Mouse (Mus musculus) myocyte (in vitro differentiated cells): ENCODE results near the gene Lrsam1. TPM values are rescaled to one million over a fixed set of nuclear protein-coding genes. Genes with fewer than 3 reads are reported as not detected.

Source experiments
- H3K27me3 ChIP-seq: one replicate; pipeline ENCODE4 v1.6.1; 2011; ENCODE audit not compliant: control insufficient read depth, insufficient read depth, insufficient read length
- H3K36me3 ChIP-seq: one replicate; pipeline ENCODE4 v1.6.1; 2011; ENCODE audit not compliant: control insufficient read depth, insufficient read depth
- H3K4me2 ChIP-seq: one replicate; pipeline ENCODE4 v1.6.1; 2011; ENCODE audit warnings: low read depth, control low read depth
- H3K4me3 ChIP-seq: one replicate; pipeline ENCODE4 v1.5.1; 2011; ENCODE audit warnings: mild to moderate bottlenecking, control low read depth, moderate library complexity
- H3K79me2 ChIP-seq: one replicate; pipeline ENCODE4 v1.6.1; 2011; ENCODE audit not compliant: control insufficient read depth, insufficient read depth
- H3ac ChIP-seq: one replicate; pipeline ENCODE4 v1.6.1; 2011; ENCODE audit not compliant: control insufficient read depth, insufficient read length
- CEBPB ChIP-seq: IDR thresholded peaks from 2 replicates; pipeline ENCODE4 v1.6.1; 2011; ENCODE audit warnings: mild to moderate bottlenecking, moderate library complexity; ENCODE audit not compliant: poor library complexity, insufficient read depth, severe bottlenecking
- E2F4 ChIP-seq: IDR thresholded peaks from one replicate; pipeline ENCODE4 v1.6.1; 2011; ENCODE audit warnings: mild to moderate bottlenecking, control low read depth, moderate library complexity; ENCODE audit not compliant: insufficient read depth
- MAX ChIP-seq: IDR thresholded peaks from one replicate; pipeline ENCODE4 v1.6.1; 2011; ENCODE audit warnings: low read depth, mild to moderate bottlenecking, control low read depth
- MYOD1 ChIP-seq, 3 experiments: IDR thresholded peaks; one replicate each; pipeline ENCODE4 v1.6.1; 2011; ENCODE audit warnings: control low read depth in 2 of 3, low read depth in 2 of 3, mild to moderate bottlenecking in 2 of 3, moderate library complexity in 1 of 3; ENCODE audit not compliant: insufficient read length in 2 of 3, control insufficient read depth in 1 of 3
- MYOG ChIP-seq, 3 experiments: IDR thresholded peaks; one replicate each; pipeline ENCODE4 v1.6.1; 2011; ENCODE audit warnings: control low read depth in 2 of 3, low read depth in 2 of 3, mild to moderate bottlenecking in 2 of 3; ENCODE audit not compliant: insufficient read length in 2 of 3, control insufficient read depth in 1 of 3, insufficient read depth in 1 of 3
- POLR2A ChIP-seq: IDR thresholded peaks from one replicate; pipeline ENCODE4 v1.6.1; 2011; ENCODE audit warnings: low read depth, mild to moderate bottlenecking, control low read depth, moderate library complexity; ENCODE audit not compliant: insufficient read length
- POLR2AphosphoS2 ChIP-seq: IDR thresholded peaks from one replicate; pipeline ENCODE4 v1.6.1; 2011; ENCODE audit warnings: low read depth, control low read depth; ENCODE audit not compliant: insufficient read length
- REST ChIP-seq: IDR thresholded peaks from one replicate; pipeline ENCODE4 v1.6.1; 2011; ENCODE audit warnings: mild to moderate bottlenecking, control low read depth, moderate library complexity; ENCODE audit not compliant: insufficient read depth, insufficient read length
- SRF ChIP-seq: IDR thresholded peaks from one replicate; pipeline ENCODE4 v1.6.1; 2011; ENCODE audit warnings: low read depth; ENCODE audit not compliant: control insufficient read depth, insufficient read length
- TCF12 ChIP-seq: IDR thresholded peaks from one replicate; pipeline ENCODE4 v1.6.1; 2011; ENCODE audit warnings: mild to moderate bottlenecking, control low read depth; ENCODE audit not compliant: poor library complexity, insufficient read depth, severe bottlenecking
- TCF3 ChIP-seq: IDR thresholded peaks from one replicate; pipeline ENCODE4 v1.6.1; 2011; ENCODE audit warnings: low read depth, control low read depth; ENCODE audit not compliant: insufficient read length
- USF1 ChIP-seq: IDR thresholded peaks from one replicate; pipeline ENCODE4 v1.6.1; 2011; ENCODE audit warnings: low read depth, mild to moderate bottlenecking, control low read depth, moderate library complexity
- polyA plus RNA-seq: library from polyadenylated mRNA; unstranded; fragments of >200 nt; fragmentation: generic; extraction: Trizol; gene quantifications from one replicate; pipeline ENCODE4 v1.2.1, GENCODE M21; 2012; ENCODE audit warnings: missing spikeins

Gene Lrsam1
- polyA plus RNA-seq, 1 experiment = 11.5 TPM

DNA sequence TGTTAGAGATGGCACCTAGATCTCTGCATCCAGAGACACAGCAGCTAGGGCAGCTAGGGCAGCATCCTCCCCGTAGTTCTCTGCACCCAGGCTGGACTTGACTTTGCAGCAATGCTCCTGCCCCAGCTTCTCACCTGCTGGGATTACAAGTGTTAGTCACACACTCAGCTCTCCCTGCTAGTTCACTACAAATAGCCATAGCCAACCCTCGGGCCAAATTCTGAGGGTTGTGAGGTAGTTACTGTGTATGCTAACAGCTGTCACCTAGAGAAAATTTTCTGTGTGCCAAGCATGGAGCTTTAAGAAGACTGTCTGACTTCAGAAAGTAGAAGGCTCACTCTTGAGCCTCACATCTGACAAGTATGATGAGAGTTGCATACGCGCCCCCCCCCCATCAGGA is 36.4 kb upstream of the Lrsam1 start:
- no peak overlapping the region for H3K4me2 ChIP-seq
- H3ac ChIP-seq = no peak overlapping the region
- no peaks in the 10 kb centered on the region for H3K36me3 ChIP-seq
- no peak overlapping the region for H3K4me3 ChIP-seq
- no peak for TF ChIP-seq MYOD1 (IDR thresholded peaks at IDR 0.05; ENCODE audit: control insufficient read depth in 1 of 3, insufficient read length in 2 of 3, low read depth in 2 of 3)
- no peak for TF ChIP-seq TCF3
- no peak for TF ChIP-seq REST
- TF ChIP-seq USF1 = no peak
- no peak for TF ChIP-seq TCF12
- TF ChIP-seq SRF = no peak
- TF ChIP-seq POLR2A = no peak
- TF ChIP-seq POLR2AphosphoS2 = no peak
- TF ChIP-seq MAX = no peak
- TF ChIP-seq CEBPB = no peak
- no peak for TF ChIP-seq E2F4
- H3K79me2 ChIP-seq = no peaks in the 10 kb centered on the region
- H3K27me3 ChIP-seq = peaks cover 6% of the 10 kb centered on the region

DNA sequence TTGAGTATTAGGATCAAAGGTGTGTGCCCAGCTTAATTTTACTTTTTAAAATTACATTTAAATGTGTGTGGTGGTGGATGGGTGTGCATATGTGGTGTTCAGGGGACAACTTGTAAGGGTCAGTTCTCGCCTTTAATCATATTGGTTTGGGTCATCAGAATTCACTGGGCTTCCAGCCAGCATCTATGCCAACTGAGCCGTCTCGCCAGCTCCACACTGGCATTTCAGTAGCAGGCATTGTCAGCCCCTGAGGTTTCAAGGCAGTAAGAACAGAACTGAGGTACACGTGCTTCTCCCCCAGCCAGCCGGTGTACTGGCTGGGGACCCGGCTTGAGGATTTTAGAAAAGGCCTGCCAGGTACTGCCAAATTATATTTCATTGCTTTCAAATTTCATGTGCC is 35.7 kb upstream of the Lrsam1 start:
- no peak overlapping the region for H3K4me2 ChIP-seq
- H3K4me3 ChIP-seq = no peak overlapping the region
- H3K79me2 ChIP-seq = no peaks in the 10 kb centered on the region
- TF ChIP-seq CEBPB = no peak
- no peak for TF ChIP-seq POLR2AphosphoS2
- no peak for TF ChIP-seq MYOG (IDR thresholded peaks at IDR 0.05; ENCODE audit: control insufficient read depth in 1 of 3, insufficient read depth in 1 of 3, insufficient read length in 2 of 3, low read depth in 2 of 3)
- no peak for TF ChIP-seq USF1
- TF ChIP-seq TCF12 = no peak
- TF ChIP-seq TCF3 = no peak
- no peak for TF ChIP-seq MYOD1 (IDR thresholded peaks at IDR 0.05; ENCODE audit: control insufficient read depth in 1 of 3, insufficient read length in 2 of 3, low read depth in 2 of 3)
- no peak for TF ChIP-seq MAX
- no peak for TF ChIP-seq SRF
- no peak for TF ChIP-seq E2F4
- TF ChIP-seq POLR2A = no peak
- no peak for TF ChIP-seq REST
- H3ac ChIP-seq = no peak overlapping the region
- no peaks in the 10 kb centered on the region for H3K27me3 ChIP-seq
- H3K36me3 ChIP-seq = no peaks in the 10 kb centered on the region

DNA sequence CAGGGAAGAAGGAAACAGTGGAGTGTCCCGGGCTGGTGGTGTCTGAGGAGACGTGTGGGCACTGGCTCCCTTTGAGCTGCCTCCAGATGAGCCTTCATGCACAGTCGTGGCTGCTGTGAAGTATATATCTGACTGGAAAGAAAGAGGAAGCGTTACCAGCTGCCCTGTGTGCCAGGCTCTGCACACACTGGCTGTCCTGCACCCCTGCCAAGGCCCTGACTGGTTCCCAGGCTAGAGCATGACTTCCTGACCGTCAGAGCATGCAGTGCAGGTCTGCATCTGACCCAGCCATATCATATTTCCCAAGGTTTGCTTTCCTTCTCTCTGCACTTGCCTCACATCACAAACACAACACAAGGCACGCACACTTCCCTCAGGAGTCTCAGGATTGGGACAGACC is 30.7 kb upstream of the Lrsam1 start:
- no peaks in the 10 kb centered on the region for H3K36me3 ChIP-seq
- no peak overlapping the region for H3ac ChIP-seq
- no peak overlapping the region for H3K4me2 ChIP-seq
- TF ChIP-seq POLR2AphosphoS2 = no peak
- no peak for TF ChIP-seq MYOD1 (IDR thresholded peaks at IDR 0.05; ENCODE audit: control insufficient read depth in 1 of 3, insufficient read length in 2 of 3, low read depth in 2 of 3)
- TF ChIP-seq POLR2A = no peak
- no peak for TF ChIP-seq SRF
- TF ChIP-seq CEBPB = no peak
- no peak for TF ChIP-seq MYOG (IDR thresholded peaks at IDR 0.05; ENCODE audit: control insufficient read depth in 1 of 3, insufficient read depth in 1 of 3, insufficient read length in 2 of 3, low read depth in 2 of 3)
- no peak for TF ChIP-seq TCF3
- no peak for TF ChIP-seq MAX
- no peak for TF ChIP-seq USF1
- no peak for TF ChIP-seq TCF12
- no peak for TF ChIP-seq REST
- peaks cover under 1% of the 10 kb centered on the region for H3K27me3 ChIP-seq
- no peak overlapping the region for H3K4me3 ChIP-seq
- no peaks in the 10 kb centered on the region for H3K79me2 ChIP-seq

GRCm38 (mm10) chr2:32990167-32990832 is 28.9 kb upstream of the Lrsam1 start:
- TF ChIP-seq MYOG (IDR thresholded peaks at IDR 0.05; ENCODE audit: control insufficient read depth in 1 of 3, insufficient read depth in 1 of 3, insufficient read length in 2 of 3, low read depth in 2 of 3) (no peak), SRF (no peak), REST (no peak), POLR2AphosphoS2 (no peak), TCF12 (no peak), E2F4 (no peak), MAX (no peak), CEBPB (no peak), USF1 (no peak), POLR2A (no peak), TCF3 (no peak), MYOD1 (IDR thresholded peaks at IDR 0.05; ENCODE audit: control insufficient read depth in 1 of 3, insufficient read length in 2 of 3, low read depth in 2 of 3) (no peak)
- no peak overlapping the region for H3K4me3 ChIP-seq
- peaks cover 18% of the 10 kb centered on the region for H3K27me3 ChIP-seq
- H3K79me2 ChIP-seq = no peaks in the 10 kb centered on the region
- no peak overlapping the region for H3ac ChIP-seq
- H3K4me2 ChIP-seq = no peak overlapping the region
- no peaks in the 10 kb centered on the region for H3K36me3 ChIP-seq

- Histone ChIP-seq H3K4me3 (no peak overlapping the region), H3K27me3 (peaks cover 22% of the 10 kb centered on the region), H3K4me2 (no peak overlapping the region), H3K79me2 (no peaks in the 10 kb centered on the region), H3K36me3 (no peaks in the 10 kb centered on the region), H3ac (no peak overlapping the region)
- TF ChIP-seq CEBPB (no peak), TCF3 (no peak), TCF12 (no peak), USF1 (no peak), MAX (no peak), SRF (no peak), E2F4 (no peak), POLR2AphosphoS2 (no peak), MYOD1 (IDR thresholded peaks at IDR 0.05; ENCODE audit: control insufficient read depth in 1 of 3, insufficient read length in 2 of 3, low read depth in 2 of 3) (no peak), REST (no peak), MYOG (IDR thresholded peaks at IDR 0.05; ENCODE audit: control insufficient read depth in 1 of 3, insufficient read depth in 1 of 3, insufficient read length in 2 of 3, low read depth in 2 of 3) (no peak), POLR2A (no peak)
Measured at GRCm38 (mm10) chr2:32989376-32989775, 28.0 kb upstream of the Lrsam1 start.
